Mouse (Mus musculus): Measurements from ENCODE around the gene Trp53rka. TPM values are rescaled to one million over a fixed set of nuclear protein-coding genes. Genes with fewer than 3 reads are reported as not detected.

Gene Trp53rka
- 27.0 and 42.5 TPM in 2 replicates for polyA plus RNA-seq (2014; fragmentation: Nextera tagmentation; extraction: Ambion mirVana)

GRCm38 (mm10) chr2:165492648-165493553 is at the start of gene Trp53rka:
Gene Trp53rka (minus strand): TSS chr2:165493324.
- Histone ChIP-seq H3K4me2 (replicated peaks; ENCODE audit: low read depth, low read length) (peak within 1 kb of the TSS; percentile 53), H3K4me3 (ENCODE audit: low read length) (peak within 1 kb of the TSS; percentile 78), H3K36me3 (ENCODE audit: control insufficient read depth, insufficient read depth, low read length) (peaks cover 27% of the 10 kb centered on the region), H3K27me3 (ENCODE audit: control insufficient read depth, insufficient read depth, low read length) (no peaks in the 10 kb centered on the region), H3K27ac (ENCODE audit: low read depth, low read length) (peak within 1 kb of the TSS; percentile 67), H3K4me1 (ENCODE audit: control insufficient read depth, insufficient read depth, low read length) (peaks cover 5% of the 10 kb centered on the region), H3K9ac (ENCODE audit: low read depth, low read length) (peak within 1 kb of the TSS; percentile 85), H3K9me3 (ENCODE audit: control insufficient read depth, low read length) (no peaks in the 10 kb centered on the region)
- under 1% methylated on average over 62 of the region's 84 CpGs for WGBS
- peak; percentile 83 for ATAC-seq (ENCODE audit: low FRiP score, low TSS enrichment)

GRCm38 (mm10) chr2:165540975-165541374 is 47.9 kb upstream of the Trp53rka start:
- no peak overlapping the region for H3K27ac ChIP-seq (ENCODE audit: low read depth, low read length)
- H3K4me1 ChIP-seq (ENCODE audit: control insufficient read depth, insufficient read depth, low read length), result no peaks in the 10 kb centered on the region
- WGBS, result 80% methylated on average over 3 of the region's 3 CpGs
- H3K9me3 ChIP-seq (ENCODE audit: control insufficient read depth, low read length), result no peaks in the 10 kb centered on the region
- no peaks in the 10 kb centered on the region for H3K27me3 ChIP-seq (ENCODE audit: control insufficient read depth, insufficient read depth, low read length)
- no peak overlapping the region for H3K9ac ChIP-seq (ENCODE audit: low read depth, low read length)
- no peak overlapping the region for H3K4me3 ChIP-seq (ENCODE audit: low read length)
- no peak for ATAC-seq (ENCODE audit: low FRiP score, low TSS enrichment)
- no peak overlapping the region for H3K4me2 ChIP-seq (replicated peaks; ENCODE audit: low read depth, low read length)
- no peaks in the 10 kb centered on the region for H3K36me3 ChIP-seq (ENCODE audit: control insufficient read depth, insufficient read depth, low read length)

GRCm38 (mm10) chr2:165533789-165534188 is 40.7 kb upstream of the Trp53rka start:
- no peak overlapping the region for H3K4me3 ChIP-seq (ENCODE audit: low read length)
- H3K9me3 ChIP-seq (ENCODE audit: control insufficient read depth, low read length), result no peaks in the 10 kb centered on the region
- no peak overlapping the region for H3K4me2 ChIP-seq (replicated peaks; ENCODE audit: low read depth, low read length)
- no peaks in the 10 kb centered on the region for H3K27me3 ChIP-seq (ENCODE audit: control insufficient read depth, insufficient read depth, low read length)
- no peak overlapping the region for H3K9ac ChIP-seq (ENCODE audit: low read depth, low read length)
- 0 out of 2 replicates have a peak, but pooled peaks cover 4% of the 10 kb centered on the region for H3K4me1 ChIP-seq (ENCODE audit: control insufficient read depth, insufficient read depth, low read length)
- WGBS, result 70% methylated on average over 6 of the region's 6 CpGs
- H3K27ac ChIP-seq (ENCODE audit: low read depth, low read length), result no peak overlapping the region
- no peak for ATAC-seq (ENCODE audit: low FRiP score, low TSS enrichment)
- H3K36me3 ChIP-seq (ENCODE audit: control insufficient read depth, insufficient read depth, low read length), result no peaks in the 10 kb centered on the region

- Histone ChIP-seq H3K4me2 (replicated peaks; ENCODE audit: low read depth, low read length) (no peak overlapping the region), H3K4me3 (ENCODE audit: low read length) (no peak overlapping the region), H3K27ac (ENCODE audit: low read depth, low read length) (no peak overlapping the region), H3K9me3 (ENCODE audit: control insufficient read depth, low read length) (no peaks in the 10 kb centered on the region), H3K27me3 (ENCODE audit: control insufficient read depth, insufficient read depth, low read length) (no peaks in the 10 kb centered on the region), H3K4me1 (ENCODE audit: control insufficient read depth, insufficient read depth, low read length) (0 out of 2 replicates have a peak, but pooled peaks cover 4% of the 10 kb centered on the region), H3K36me3 (ENCODE audit: control insufficient read depth, insufficient read depth, low read length) (no peaks in the 10 kb centered on the region), H3K9ac (ENCODE audit: low read depth, low read length) (no peak overlapping the region)
- 15% methylated on average over 8 of the region's 8 CpGs for WGBS
- ATAC-seq (ENCODE audit: low FRiP score, low TSS enrichment), result no peak
Measured at GRCm38 (mm10) chr2:165529106-165529505, 36.0 kb upstream of the Trp53rka start.

GRCm38 (mm10) chr2:165525609-165526008 is 32.5 kb upstream of the Trp53rka start:
- WGBS, result 64% methylated on average over 4 of the region's 4 CpGs
- Histone ChIP-seq H3K9me3 (ENCODE audit: control insufficient read depth, low read length) (peaks cover 3% of the 10 kb centered on the region; the same call in 1 of the 2 replicates), H3K4me1 (ENCODE audit: control insufficient read depth, insufficient read depth, low read length) (no peaks in the 10 kb centered on the region), H3K27me3 (ENCODE audit: control insufficient read depth, insufficient read depth, low read length) (no peaks in the 10 kb centered on the region), H3K27ac (ENCODE audit: low read depth, low read length) (no peak overlapping the region), H3K4me2 (replicated peaks; ENCODE audit: low read depth, low read length) (no peak overlapping the region), H3K36me3 (ENCODE audit: control insufficient read depth, insufficient read depth, low read length) (no peaks in the 10 kb centered on the region), H3K4me3 (ENCODE audit: low read length) (no peak overlapping the region), H3K9ac (ENCODE audit: low read depth, low read length) (no peak overlapping the region)
- no peak for ATAC-seq (ENCODE audit: low FRiP score, low TSS enrichment)

- 97% methylated on average over 20 of the region's 20 CpGs for WGBS
- H3K4me3 ChIP-seq (ENCODE audit: low read length), result no peak overlapping the region
Measured at GRCm38 (mm10) chr2:165515178-165515728, 22.1 kb upstream of the Trp53rka start.

GRCm38 (mm10) chr2:165512870-165513600 is 19.9 kb upstream of the Trp53rka start:
- H3K4me2 ChIP-seq (replicated peaks; ENCODE audit: low read depth, low read length), result no peak overlapping the region; the same call in 1 of the 2 replicates
- H3K27ac ChIP-seq (ENCODE audit: low read depth, low read length), result peak overlapping the region; percentile 62
- H3K9me3 ChIP-seq (ENCODE audit: control insufficient read depth, low read length), result no peaks in the 10 kb centered on the region
- H3K4me1 ChIP-seq (ENCODE audit: control insufficient read depth, insufficient read depth, low read length), result peaks cover 25% of the 10 kb centered on the region
- H3K9ac ChIP-seq (ENCODE audit: low read depth, low read length), result no peak overlapping the region
- H3K4me3 ChIP-seq (ENCODE audit: low read length), result no peak overlapping the region
- no peaks in the 10 kb centered on the region for H3K36me3 ChIP-seq (ENCODE audit: control insufficient read depth, insufficient read depth, low read length)
- ATAC-seq (ENCODE audit: low FRiP score, low TSS enrichment), result peak; percentile 58
- H3K27me3 ChIP-seq (ENCODE audit: control insufficient read depth, insufficient read depth, low read length), result no peaks in the 10 kb centered on the region
- 18% methylated on average over 11 of the region's 11 CpGs for WGBS

More at GRCm38 (mm10) chr2:165515178-165515728, 22.1 kb upstream of the Trp53rka start:
- Histone ChIP-seq H3K9ac (ENCODE audit: low read depth, low read length) (no peak overlapping the region), H3K27ac (ENCODE audit: low read depth, low read length) (no peak overlapping the region), H3K36me3 (ENCODE audit: control insufficient read depth, insufficient read depth, low read length) (no peaks in the 10 kb centered on the region), H3K4me1 (ENCODE audit: control insufficient read depth, insufficient read depth, low read length) (peaks cover 17% of the 10 kb centered on the region), H3K9me3 (ENCODE audit: control insufficient read depth, low read length) (no peaks in the 10 kb centered on the region), H3K27me3 (ENCODE audit: control insufficient read depth, insufficient read depth, low read length) (no peaks in the 10 kb centered on the region), H3K4me2 (replicated peaks; ENCODE audit: low read depth, low read length) (no peak overlapping the region)
- ATAC-seq (ENCODE audit: low FRiP score, low TSS enrichment), result no peak

- Histone ChIP-seq H3K9me3 (ENCODE audit: control insufficient read depth, low read length) (no peaks in the 10 kb centered on the region), H3K4me1 (ENCODE audit: control insufficient read depth, insufficient read depth, low read length) (peaks cover 25% of the 10 kb centered on the region), H3K4me3 (ENCODE audit: low read length) (no peak overlapping the region), H3K4me2 (replicated peaks; ENCODE audit: low read depth, low read length) (peak overlapping the region; percentile 8; the same call in 1 of the 2 replicates), H3K36me3 (ENCODE audit: control insufficient read depth, insufficient read depth, low read length) (no peaks in the 10 kb centered on the region), H3K9ac (ENCODE audit: low read depth, low read length) (no peak overlapping the region), H3K27me3 (ENCODE audit: control insufficient read depth, insufficient read depth, low read length) (no peaks in the 10 kb centered on the region), H3K27ac (ENCODE audit: low read depth, low read length) (peak overlapping the region; percentile 62; the same call in 1 of the 2 replicates)
- WGBS, result 15% methylated on average over 7 of the region's 7 CpGs
- ATAC-seq (ENCODE audit: low FRiP score, low TSS enrichment), result peak; percentile 63
Measured at GRCm38 (mm10) chr2:165512426-165512825, 19.3 kb upstream of the Trp53rka start.

Measured in kidney, embryonic 14.5 days (tissue).